Mouse (Mus musculus): ENCODE results near the gene Kcnip1. TPM values are rescaled to one million over a fixed set of nuclear protein-coding genes. Genes with fewer than 3 reads are reported as not detected.

Gene Kcnip1
- polyA plus RNA-seq, 2 experiments, result 0.10 to 0.25 TPM

DNA sequence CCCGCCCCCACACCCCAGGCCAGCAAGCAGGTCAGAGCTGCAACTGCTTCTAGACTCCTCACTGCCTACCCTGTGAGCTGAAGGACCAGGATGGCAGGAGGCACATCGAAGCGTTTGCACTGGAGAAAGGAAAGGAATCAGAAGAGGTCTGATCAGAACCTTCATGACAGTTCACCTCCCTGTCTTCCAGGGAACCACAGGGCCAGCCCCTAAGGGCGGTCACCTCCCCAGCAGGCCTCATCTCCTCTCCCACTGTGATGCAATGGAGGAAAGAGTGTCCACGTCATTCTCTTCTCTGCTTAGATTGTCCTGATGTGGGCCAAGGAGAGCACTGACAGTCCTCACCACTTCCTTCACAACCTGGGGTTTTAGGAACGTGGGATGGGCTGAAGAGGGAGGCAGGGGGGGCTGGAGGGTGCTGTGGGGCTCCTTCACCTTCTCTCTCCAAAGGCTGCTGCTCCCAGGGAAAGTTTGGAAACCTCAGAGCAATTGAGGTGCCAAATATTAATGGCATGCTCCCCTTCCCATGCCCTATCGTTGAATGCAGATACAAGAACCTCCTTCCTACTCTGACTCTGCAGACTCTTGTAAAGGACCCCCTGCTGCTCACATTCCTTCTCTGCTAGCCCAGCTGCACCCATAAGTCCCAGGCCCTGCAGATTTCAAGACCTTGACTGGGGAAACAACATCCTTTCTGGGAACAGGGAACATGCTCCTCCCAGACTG is 17.3 kb upstream of the Kcnip1 start:
- no peak overlapping the region for H3K9ac ChIP-seq (replicated peaks)
- 32% methylated on average over 7 of the region's 7 CpGs for WGBS (ENCODE audit: insufficient replicate concordance)
- TF ChIP-seq CTCF (IDR thresholded peaks at IDR 0.05; ENCODE audit: low read depth), result no peak
- TF ChIP-seq EP300 (IDR thresholded peaks at IDR 0.05; ENCODE audit: low read depth), result no peak
- H3K36me3 ChIP-seq (replicated peaks; ENCODE audit: control insufficient read depth, insufficient read depth, low read depth), result no peaks in the 10 kb centered on the region
- no peak overlapping the region for H3K4me3 ChIP-seq (ENCODE audit: insufficient read depth in 1 of 2, low read depth in 2 of 2, low read length in 2 of 2)
- H3K27me3 ChIP-seq (ENCODE audit: control insufficient read depth, insufficient read depth, low read length), result no peaks in the 10 kb centered on the region
- ATAC-seq (ENCODE audit: insufficient read depth) (no peak), DNase-seq (ENCODE audit: low read depth in 3 of 3, low spot score in 3 of 3) (no peak)
- H3K27ac ChIP-seq, result no peak overlapping the region
- H3K9me3 ChIP-seq (ENCODE audit: control insufficient read depth, low read length), result no peaks in the 10 kb centered on the region
- H3K4me2 ChIP-seq (ENCODE audit: low read depth), result no peak overlapping the region
- peaks cover 2 to 10% of the 10 kb centered on the region in 2 experiments; a peak in 3 of 4 replicates for H3K4me1 ChIP-seq (replicated peaks; ENCODE audit: control insufficient read depth in 2 of 2, insufficient read depth in 2 of 2, low read length in 1 of 2)

DNA sequence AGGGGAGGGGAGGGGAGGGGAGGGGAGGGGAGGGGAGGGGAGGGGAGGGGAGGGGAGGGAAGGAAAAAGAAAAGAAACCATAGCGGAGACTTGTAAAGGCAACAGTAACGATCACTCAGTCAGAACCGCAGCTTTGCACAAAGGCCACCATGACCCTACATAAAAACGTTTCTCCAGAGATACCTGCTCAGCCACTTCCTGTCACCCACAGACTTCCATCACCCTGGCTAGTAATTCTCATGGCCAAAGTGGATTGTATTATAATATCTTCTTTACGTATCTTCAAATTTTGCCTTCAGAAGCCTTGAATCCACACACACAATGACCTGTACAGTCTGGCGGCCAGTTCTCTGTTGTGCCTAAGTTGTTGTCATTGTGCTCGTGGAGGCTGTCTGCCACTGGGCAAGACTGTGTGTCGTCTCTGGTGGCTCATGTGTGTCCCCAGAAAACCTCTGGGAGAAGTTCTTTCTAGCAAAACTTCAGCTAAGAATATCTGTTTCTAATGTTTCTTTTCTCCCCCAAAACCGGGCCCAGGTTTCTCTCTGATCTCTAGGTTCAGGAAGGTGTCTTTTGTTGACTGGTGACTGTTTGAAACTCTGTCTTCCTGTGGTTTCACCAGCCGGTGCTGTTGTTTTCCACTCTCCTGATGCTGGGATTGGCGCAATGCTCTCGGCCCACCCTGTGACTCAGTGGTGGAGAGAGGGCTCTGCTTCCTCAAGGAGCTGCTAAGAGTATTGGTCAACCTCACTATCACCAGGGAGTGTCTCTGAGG is 16.6 kb upstream of the Kcnip1 start:
- 41% methylated on average over 12 of the region's 12 CpGs for WGBS (ENCODE audit: insufficient replicate concordance)
- Histone ChIP-seq H3K4me2 (ENCODE audit: low read depth) (no peak overlapping the region), H3K36me3 (replicated peaks; ENCODE audit: control insufficient read depth, insufficient read depth, low read depth) (no peaks in the 10 kb centered on the region), H3K27ac (no peak overlapping the region), H3K9ac (replicated peaks) (no peak overlapping the region), H3K9me3 (ENCODE audit: control insufficient read depth, low read length) (no peaks in the 10 kb centered on the region), H3K27me3 (ENCODE audit: control insufficient read depth, insufficient read depth, low read length) (no peaks in the 10 kb centered on the region), H3K4me1 (replicated peaks; ENCODE audit: control insufficient read depth in 2 of 2, insufficient read depth in 2 of 2, low read length in 1 of 2) (peaks cover 2 to 10% of the 10 kb centered on the region in 2 experiments; a peak in 3 of 4 replicates), H3K4me3 (ENCODE audit: insufficient read depth in 1 of 2, low read depth in 2 of 2, low read length in 2 of 2) (no peak overlapping the region)
- TF ChIP-seq EP300 (IDR thresholded peaks at IDR 0.05; ENCODE audit: low read depth) (no peak), CTCF (IDR thresholded peaks at IDR 0.05; ENCODE audit: low read depth) (no peak)
- ATAC-seq (ENCODE audit: insufficient read depth), result no peak
- no peak for DNase-seq (ENCODE audit: low read depth in 3 of 3, low spot score in 3 of 3)

- Histone ChIP-seq H3K27me3 (ENCODE audit: control insufficient read depth, insufficient read depth, low read length) (no peaks in the 10 kb centered on the region), H3K27ac (no peak overlapping the region), H3K9ac (replicated peaks) (peak overlapping the region; percentile 47; the same call in 1 of the 2 replicates), H3K9me3 (ENCODE audit: control insufficient read depth, low read length) (no peaks in the 10 kb centered on the region), H3K4me2 (ENCODE audit: low read depth) (peak overlapping the region; percentile 65), H3K4me1 (replicated peaks; ENCODE audit: control insufficient read depth in 2 of 2, insufficient read depth in 2 of 2, low read length in 1 of 2) (peaks cover 2 to 10% of the 10 kb centered on the region in 2 experiments; a peak in 3 of 4 replicates), H3K4me3 (ENCODE audit: insufficient read depth in 1 of 2, low read depth in 2 of 2, low read length in 2 of 2) (peak overlapping the region; percentile 15 to 34), H3K36me3 (replicated peaks; ENCODE audit: control insufficient read depth, insufficient read depth, low read depth) (no peaks in the 10 kb centered on the region)
- DNase-seq (ENCODE audit: low read depth in 3 of 3, low spot score in 3 of 3) (peak in 2 of 3 experiments; percentile 35 to 50), ATAC-seq (ENCODE audit: insufficient read depth) (peak; percentile 48; the same call in 1 of the 2 replicates)
- TF ChIP-seq CTCF (IDR thresholded peaks at IDR 0.05; ENCODE audit: low read depth) (peak; percentile 78), EP300 (IDR thresholded peaks at IDR 0.05; ENCODE audit: low read depth) (no peak)
- WGBS (ENCODE audit: insufficient replicate concordance), result 7% methylated on average over 9 of the region's 9 CpGs
Observed at GRCm38 (mm10) chr11:34008702-34009101, 15.8 kb upstream of the Kcnip1 start.

DNA sequence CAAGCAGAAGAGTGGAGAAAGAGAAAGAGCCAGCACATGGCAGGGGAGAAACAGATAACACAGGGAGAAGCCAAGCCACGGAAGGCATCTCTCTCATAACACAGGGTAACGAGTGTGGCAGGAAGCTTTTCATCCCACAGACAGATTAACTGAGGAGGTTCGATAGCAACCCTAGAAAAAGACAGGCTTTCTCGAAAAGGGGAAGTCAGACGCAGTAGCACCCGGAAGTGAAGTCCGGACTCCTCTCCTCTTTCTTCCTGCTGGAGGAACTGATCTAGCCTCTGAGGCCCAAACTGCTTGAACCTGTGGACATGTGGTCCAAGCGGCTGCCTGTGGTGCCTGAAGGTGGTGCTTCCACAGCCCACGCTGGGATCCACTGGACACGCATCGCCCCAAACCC is 15.3 kb upstream of the Kcnip1 start:
- Histone ChIP-seq H3K27ac (no peak overlapping the region), H3K27me3 (ENCODE audit: control insufficient read depth, insufficient read depth, low read length) (no peaks in the 10 kb centered on the region), H3K4me2 (ENCODE audit: low read depth) (peak overlapping the region; percentile 65), H3K9ac (replicated peaks) (peak overlapping the region; percentile 47; the same call in 1 of the 2 replicates), H3K36me3 (replicated peaks; ENCODE audit: control insufficient read depth, insufficient read depth, low read depth) (no peaks in the 10 kb centered on the region), H3K4me1 (replicated peaks; ENCODE audit: control insufficient read depth in 2 of 2, insufficient read depth in 2 of 2, low read length in 1 of 2) (peaks cover 2 to 10% of the 10 kb centered on the region in 2 experiments; a peak in 3 of 4 replicates), H3K9me3 (ENCODE audit: control insufficient read depth, low read length) (no peaks in the 10 kb centered on the region), H3K4me3 (ENCODE audit: insufficient read depth in 1 of 2, low read depth in 2 of 2, low read length in 2 of 2) (peak overlapping the region; percentile 15 to 34; a peak in 3 of 4 replicates)
- WGBS (ENCODE audit: insufficient replicate concordance), result 10% methylated on average over 11 of the region's 11 CpGs
- DNase-seq (ENCODE audit: low read depth in 3 of 3, low spot score in 3 of 3) (peak in 2 of 3 experiments; percentile 12 to 28), ATAC-seq (ENCODE audit: insufficient read depth) (peak; percentile 52; the same call in 1 of the 2 replicates)
- TF ChIP-seq EP300 (IDR thresholded peaks at IDR 0.05; ENCODE audit: low read depth) (no peak), CTCF (IDR thresholded peaks at IDR 0.05; ENCODE audit: low read depth) (no peak)

DNA sequence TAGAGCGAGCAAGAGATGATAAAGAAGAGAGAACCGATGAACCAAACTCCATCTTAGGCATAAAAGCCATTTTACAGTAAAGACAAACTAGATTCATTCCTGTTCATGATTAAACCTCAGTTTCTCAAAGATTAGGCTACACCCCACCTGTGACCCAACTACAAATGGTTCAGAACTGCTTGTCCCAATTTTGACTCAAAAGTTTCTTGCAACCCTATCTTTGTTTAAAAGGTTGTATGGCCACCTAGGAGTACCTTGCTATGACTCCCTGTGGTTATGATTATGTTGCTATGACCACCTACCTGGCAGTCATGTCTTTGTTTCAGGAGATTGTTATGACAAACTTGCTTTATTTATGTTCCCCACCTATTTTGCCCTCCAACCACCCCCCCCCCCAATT is 14.7 kb upstream of the Kcnip1 start:
- DNase-seq (ENCODE audit: low read depth in 3 of 3, low spot score in 3 of 3) (no peak), ATAC-seq (ENCODE audit: insufficient read depth) (no peak)
- no peak overlapping the region for H3K4me2 ChIP-seq (ENCODE audit: low read depth)
- no peaks in the 10 kb centered on the region for H3K36me3 ChIP-seq (replicated peaks; ENCODE audit: control insufficient read depth, insufficient read depth, low read depth)
- H3K9me3 ChIP-seq (ENCODE audit: control insufficient read depth, low read length), result no peaks in the 10 kb centered on the region
- H3K4me3 ChIP-seq (ENCODE audit: insufficient read depth in 1 of 2, low read depth in 2 of 2, low read length in 2 of 2), result no peak overlapping the region
- H3K4me1 ChIP-seq (replicated peaks; ENCODE audit: control insufficient read depth in 2 of 2, insufficient read depth in 2 of 2, low read length in 1 of 2), result peaks cover 2 to 10% of the 10 kb centered on the region in 2 experiments; a peak in 3 of 4 replicates
- 42% methylated on average over 2 of the region's 2 CpGs for WGBS (ENCODE audit: insufficient replicate concordance)
- no peak overlapping the region for H3K9ac ChIP-seq (replicated peaks)
- no peak overlapping the region for H3K27ac ChIP-seq
- TF ChIP-seq EP300 (IDR thresholded peaks at IDR 0.05; ENCODE audit: low read depth) (no peak), CTCF (IDR thresholded peaks at IDR 0.05; ENCODE audit: low read depth) (no peak)
- no peaks in the 10 kb centered on the region for H3K27me3 ChIP-seq (ENCODE audit: control insufficient read depth, insufficient read depth, low read length)

Measured in liver, embryonic 14.5 days (tissue).